Mouse (Mus musculus) spleen, adult 18-20 months (tissue): ENCODE results near the gene 1700030K09Rik.

Experiments used
- DNase-seq, 2 experiments: peaks; one replicate each; pipeline ENCODE4 v3.0.0; 2022; ENCODE audit warnings: mixed read lengths in 2 of 2

Gene 1700030K09Rik

GRCm38 (mm10) chr8:72507505-72507904 lies 63.8 kb downstream of the 1700030K09Rik start:
- DNase-seq: no peak
